Mouse (Mus musculus) ES-E14 (cell line): ENCODE results near the gene Taf1c. TPM values are rescaled to one million over a fixed set of nuclear protein-coding genes. Genes with fewer than 3 reads are reported as not detected.

Source experiments
- DNase-seq: peaks from one replicate; pipeline ENCODE4 v3.0.0-alpha.2; 2013; ENCODE audit warnings: low read depth, low spot score
- H3K27ac ChIP-seq: 2 replicates; pipeline ENCODE4 v1.5.1; 2012; ENCODE audit warnings: low read depth, mild to moderate bottlenecking, low read length, moderate library complexity, mixed read lengths; ENCODE audit not compliant: poor library complexity, insufficient read depth, severe bottlenecking
- H3K36me3 ChIP-seq: 2 replicates; pipeline ENCODE4 v1.6.1; 2012; ENCODE audit warnings: mild to moderate bottlenecking, low read length, moderate library complexity, mixed read lengths; ENCODE audit not compliant: control insufficient read depth, poor library complexity, insufficient read depth, severe bottlenecking
- H3K4me1 ChIP-seq, 2 experiments: fragments of 150-350 bp in 1 of 2; sonication (generic) in 1 of 2; 2 replicates each; pipeline ENCODE4 v1.6.1; 2012; ENCODE audit warnings: low read length in 2 of 2, mild to moderate bottlenecking in 1 of 2, mixed read lengths in 1 of 2; ENCODE audit not compliant: control insufficient read depth in 2 of 2, insufficient read depth in 2 of 2, poor library complexity in 1 of 2
- H3K4me3 ChIP-seq, 2 experiments: fragments of 150-350 bp in 1 of 2; sonication (generic) in 1 of 2; 2 replicates each; pipeline ENCODE4 v1.5.1; 2012; ENCODE audit warnings: low read length in 2 of 2, low read depth in 1 of 2, mild to moderate bottlenecking in 1 of 2, mixed read lengths in 1 of 2; ENCODE audit not compliant: insufficient read depth in 1 of 2, poor library complexity in 1 of 2, severe bottlenecking in 1 of 2
- H3K9ac ChIP-seq: 2 replicates; pipeline ENCODE4 v1.6.1; 2012; ENCODE audit warnings: low read depth, mild to moderate bottlenecking, low read length, mixed read lengths; ENCODE audit not compliant: poor library complexity, insufficient read depth, severe bottlenecking
- H3K9me3 ChIP-seq: fragments of 150-350 bp; sonication (generic); 2 replicates; pipeline ENCODE4 v1.6.1; 2012; ENCODE audit warnings: low read depth, mild to moderate bottlenecking, low read length; ENCODE audit not compliant: control insufficient read depth, insufficient read depth
- CHD2 ChIP-seq: IDR thresholded peaks from 2 replicates; pipeline ENCODE4 v1.6.1; 2014; ENCODE audit warnings: mild to moderate bottlenecking, low read depth, low read length, inconsistent platforms
- HCFC1 ChIP-seq: IDR thresholded peaks from 2 replicates; pipeline ENCODE4 v1.6.1; 2012; ENCODE audit warnings: low read length, inconsistent platforms, borderline replicate concordance; ENCODE audit not compliant: insufficient read depth
- MAFK ChIP-seq: IDR thresholded peaks from 2 replicates; pipeline ENCODE4 v1.6.1; 2014; ENCODE audit warnings: mild to moderate bottlenecking, low read depth, low read length, inconsistent platforms; ENCODE audit not compliant: insufficient read depth
- ZC3H11A ChIP-seq: IDR thresholded peaks from 2 replicates; pipeline ENCODE4 v1.6.1; 2012; ENCODE audit warnings: low read depth, mild to moderate bottlenecking, inconsistent platforms, low read length, borderline replicate concordance
- ZNF384 ChIP-seq: IDR thresholded peaks from 2 replicates; pipeline ENCODE4 v1.6.1; 2012; ENCODE audit warnings: low read depth, low read length, inconsistent platforms
- in situ Hi-C, 2 experiments: fragments of 600-800 bp; cut with MboI; formaldehyde crosslinking; loops; one replicate each; pipeline ENCODE4 v1.15.1; 2025; ENCODE audit warnings: low sequenced_read_pairs in 2 of 2, inconsistent platforms in 1 of 2; ENCODE audit not compliant: unreplicated experiment in 2 of 2
- total RNA-seq: library from RNA; depleted of rRNA; stranded (reverse); fragments of 300-350 nt; gene quantifications from 2 replicates; pipeline ENCODE4 v1.2.3, GENCODE M21; 2012

Gene Taf1c
- total RNA-seq, 1 experiment = 24.8 TPM

GRCm38 (mm10) chr8:119623744-119624143, 18.7 kb upstream of the Taf1c start:
- Histone ChIP-seq H3K4me1 (peaks cover 11 to 32% of the 10 kb centered on the region in 2 experiments; a peak in 3 of 4 replicates), H3K36me3 (no peaks in the 10 kb centered on the region), H3K4me3 (no peak overlapping the region), H3K27ac (no peak overlapping the region), H3K9ac (no peak overlapping the region), H3K9me3 (no peaks in the 10 kb centered on the region)
- no peak for DNase-seq
- in situ Hi-C loops = no loop called here
- TF ChIP-seq ZNF384 = no peak
- no peak for TF ChIP-seq CHD2
- no peak for TF ChIP-seq ZC3H11A
- no peak for TF ChIP-seq MAFK

- H3K4me1 ChIP-seq = peaks cover 11 to 33% of the 10 kb centered on the region in 2 experiments; a peak in 3 of 4 replicates
- no peak overlapping the region for H3K9ac ChIP-seq
- no peak overlapping the region for H3K4me3 ChIP-seq
- TF ChIP-seq CHD2 (no peak), HCFC1 (no peak)
- no peak for DNase-seq
- no peaks in the 10 kb centered on the region for H3K9me3 ChIP-seq
- H3K36me3 ChIP-seq = no peaks in the 10 kb centered on the region
- in situ Hi-C loops = no loop called here
- H3K27ac ChIP-seq = no peak overlapping the region
These were observed 18.0 kb upstream of the Taf1c start for GRCm38 (mm10) chr8:119623061-119623460.

GRCm38 (mm10) chr8:119622555-119622954, 17.5 kb upstream of the Taf1c start:
- H3K9ac ChIP-seq = no peak overlapping the region
- H3K9me3 ChIP-seq = no peaks in the 10 kb centered on the region
- peaks cover 10 to 28% of the 10 kb centered on the region in 2 experiments; a peak in 3 of 4 replicates for H3K4me1 ChIP-seq
- no peak for TF ChIP-seq MAFK
- no peak for TF ChIP-seq ZC3H11A
- TF ChIP-seq CHD2 = no peak
- no peak for TF ChIP-seq HCFC1
- TF ChIP-seq ZNF384 = no peak
- H3K4me3 ChIP-seq = no peak overlapping the region
- DNase-seq = peak; percentile 59
- no peaks in the 10 kb centered on the region for H3K36me3 ChIP-seq
- H3K27ac ChIP-seq = no peak overlapping the region
- in situ Hi-C loops = no loop called here

GRCm38 (mm10) chr8:119620848-119621465, 15.9 kb upstream of the Taf1c start:
- no peak overlapping the region for H3K27ac ChIP-seq
- TF ChIP-seq MAFK (no peak), CHD2 (no peak), ZNF384 (no peak), HCFC1 (no peak), ZC3H11A (no peak)
- in situ Hi-C loops = no loop called here
- H3K36me3 ChIP-seq = no peaks in the 10 kb centered on the region
- H3K4me3 ChIP-seq = no peak overlapping the region
- H3K4me1 ChIP-seq = peaks cover 7 to 23% of the 10 kb centered on the region in 2 experiments; a peak in 3 of 4 replicates
- no peak overlapping the region for H3K9ac ChIP-seq
- H3K9me3 ChIP-seq = no peaks in the 10 kb centered on the region
- DNase-seq = no peak
